Mouse (Mus musculus): ENCODE results near the gene Cpsf2.

DNA sequence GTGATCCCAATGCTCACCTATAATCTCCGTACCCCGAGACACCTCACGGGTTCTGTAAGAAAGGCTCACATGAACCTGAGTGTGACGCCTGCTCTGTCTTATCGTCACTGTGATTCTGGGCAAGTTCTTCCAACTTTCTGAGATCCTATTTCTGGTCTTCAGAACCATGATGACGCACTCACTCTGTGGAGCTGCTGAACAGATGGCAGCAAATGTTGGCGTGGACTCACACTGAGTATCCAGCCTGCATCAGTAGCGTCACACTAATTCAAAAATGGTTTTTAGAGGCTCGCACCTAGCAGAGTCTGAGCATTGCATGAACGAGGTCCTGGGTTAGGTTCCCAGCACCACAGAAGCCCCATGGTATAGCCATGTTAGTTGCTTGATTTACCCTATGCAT is 80.0 kb downstream of the Cpsf2 start:
- TF ChIP-seq EP300 (optimal IDR thresholded peaks at IDR 0.05) = no peak
- TF ChIP-seq CTCF (IDR thresholded peaks at IDR 0.05; ENCODE audit: low read depth) = no peak
